Mouse (Mus musculus) inflammation-experienced regulatory T-cells, adult 6 months (primary cell): ENCODE measurements around the gene Hace1. TPM values are rescaled to one million over a fixed set of nuclear protein-coding genes. Genes with fewer than 3 reads are reported as not detected.
"Not testable (repeated sequence)": the region's sequence is repeated elsewhere in the genome, so short reads cannot be mapped to it uniquely, and the experiment has no call there.

Experiments used
- ATAC-seq: one replicate; pipeline ENCODE4 v1.8.0; 2017
- polyA plus RNA-seq, 3 experiments: library from polyadenylated mRNA; unstranded; fragments of 100-300 nt; shearing (Covaris generic); gene quantifications; one replicate each; pipeline ENCODE4 v1.2.1; 2017

The Hace1 gene
- polyA plus RNA-seq, result 1 to 10 TPM; 6.9 to 8.8 (median 7.0) TPM

- ATAC-seq, result peak; percentile 95
These were observed at the start of gene Hace1 for GRCm38 (mm10) chr10:45577731-45578297. Hace1 (plus strand) TSS chr10:45577829.

GRCm38 (mm10) chr10:45537334-45537733 is 40.3 kb upstream of the Hace1 start:
- not testable (repeated sequence) for ATAC-seq

GRCm38 (mm10) chr10:45542726-45543125 is 34.9 kb upstream of the Hace1 start:
- ATAC-seq, result no peak

GRCm38 (mm10) chr10:45546799-45547198 is 30.8 kb upstream of the Hace1 start:
- ATAC-seq, result no peak

GRCm38 (mm10) chr10:45578298-45578821 is 731 bp downstream of the Hace1 start:
- peak; percentile 23 for ATAC-seq

- ATAC-seq, result no peak
These were observed 5.7 kb downstream of the Hace1 start for GRCm38 (mm10) chr10:45583310-45583709.

- ATAC-seq, result no peak
These were observed 6.2 kb downstream of the Hace1 start for GRCm38 (mm10) chr10:45583829-45584228.

GRCm38 (mm10) chr10:45584311-45585102 is 6.9 kb downstream of the Hace1 start:
- no peak for ATAC-seq

GRCm38 (mm10) chr10:45605853-45606252 is 28.2 kb downstream of the Hace1 start:
- ATAC-seq, result no peak

- ATAC-seq, result no peak
These were observed 33.1 kb downstream of the Hace1 start for GRCm38 (mm10) chr10:45610727-45611126.

GRCm38 (mm10) chr10:45616012-45616411 is 38.4 kb downstream of the Hace1 start:
- ATAC-seq, result no peak

GRCm38 (mm10) chr10:45619039-45619438 is 41.4 kb downstream of the Hace1 start:
- ATAC-seq, result no peak

GRCm38 (mm10) chr10:45631995-45632394 is 54.4 kb downstream of the Hace1 start:
- ATAC-seq, result no peak

- ATAC-seq, result no peak
These were observed 55.0 kb downstream of the Hace1 start for GRCm38 (mm10) chr10:45632641-45633040.

- ATAC-seq, result peak; percentile 68
These were observed 57.6 kb downstream of the Hace1 start for GRCm38 (mm10) chr10:45635201-45635600.

- no peak for ATAC-seq
These were observed 62.1 kb downstream of the Hace1 start for GRCm38 (mm10) chr10:45639762-45640161.

GRCm38 (mm10) chr10:45654026-45654425 is 76.4 kb downstream of the Hace1 start:
- ATAC-seq, result no peak

- ATAC-seq, result no peak
These were observed 84.4 kb downstream of the Hace1 start for GRCm38 (mm10) chr10:45662015-45662414.

GRCm38 (mm10) chr10:45668266-45668665 is 90.6 kb downstream of the Hace1 start:
- ATAC-seq, result no peak

- ATAC-seq, result no peak
These were observed 99.2 kb downstream of the Hace1 start for GRCm38 (mm10) chr10:45676796-45677195.

GRCm38 (mm10) chr10:45686191-45686590 is 108.6 kb downstream of the Hace1 start:
- ATAC-seq, result no peak

GRCm38 (mm10) chr10:45694931-45695330 is 117.3 kb downstream of the Hace1 start:
- ATAC-seq, result no peak

GRCm38 (mm10) chr10:45695522-45695921 is 117.9 kb downstream of the Hace1 start:
- no peak for ATAC-seq

- ATAC-seq, result no peak
These were observed 121.3 kb downstream of the Hace1 start for GRCm38 (mm10) chr10:45698930-45699329.
